Mouse (Mus musculus) cerebellum, adult 9-10 months (tissue): ENCODE measurements around the gene Dnm3.

Experiments
- DNase-seq: peaks from one replicate; pipeline ENCODE4 v3.0.0; 2022

The Dnm3 gene

DNA sequence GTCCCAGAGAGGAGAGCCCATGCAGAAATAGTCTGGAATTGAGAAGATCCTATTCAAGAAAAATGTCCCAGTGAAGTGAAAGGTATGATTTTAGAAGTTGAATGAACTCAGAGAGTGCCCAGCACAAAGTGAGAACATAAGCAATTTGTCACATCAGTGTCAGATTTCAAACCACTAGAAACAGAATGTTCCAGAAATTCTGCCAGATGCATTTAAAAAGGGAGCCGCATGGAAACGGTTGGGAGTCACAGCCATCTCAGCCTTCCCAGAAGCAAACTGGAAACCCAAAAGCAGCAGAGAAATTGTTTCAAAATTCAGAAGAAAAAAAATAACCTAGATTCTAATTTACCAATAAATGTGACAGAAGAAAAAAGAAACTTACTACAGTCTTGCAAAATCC is 154.7 kb downstream of the Dnm3 start:
- DNase-seq = no peak

DNA sequence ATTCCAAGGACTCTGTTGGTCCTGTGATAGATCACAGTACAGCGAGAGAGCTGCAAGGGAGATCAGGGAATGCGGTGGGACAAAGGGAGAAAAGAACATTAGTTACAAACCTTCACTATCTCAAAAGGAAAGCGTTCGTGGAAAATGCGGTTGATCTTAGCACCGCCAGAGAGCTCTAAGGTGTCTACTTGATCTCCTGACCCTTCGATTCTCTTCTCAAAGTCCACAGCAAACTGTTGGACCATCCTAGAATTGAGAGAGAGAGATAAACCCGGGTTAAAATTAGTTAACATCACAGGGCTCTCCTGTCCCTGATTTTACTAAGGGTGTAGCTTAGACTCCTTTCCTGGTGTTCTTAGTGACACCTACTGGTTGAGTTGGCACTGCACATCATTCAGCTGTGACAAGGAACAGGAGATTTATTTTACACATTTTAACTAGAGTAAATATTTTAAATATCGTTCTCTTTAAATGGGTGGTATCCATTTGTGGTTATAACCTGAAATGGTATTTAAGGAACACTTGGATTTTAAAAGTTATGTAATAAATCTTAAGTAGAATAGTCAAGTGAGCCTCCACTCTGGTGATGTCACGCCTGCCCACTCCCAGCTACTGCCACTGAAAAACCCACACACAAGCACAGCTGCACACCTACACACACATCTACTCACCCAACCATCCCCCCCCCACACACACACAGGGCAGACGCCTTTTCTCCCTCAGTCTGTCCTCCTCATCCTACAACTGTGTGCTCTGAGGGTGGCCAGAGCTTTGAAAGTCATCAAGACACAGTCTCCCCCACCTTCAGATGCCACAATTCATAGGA is 164.2 kb downstream of the Dnm3 start:
- peak; percentile 46 for DNase-seq

DNA sequence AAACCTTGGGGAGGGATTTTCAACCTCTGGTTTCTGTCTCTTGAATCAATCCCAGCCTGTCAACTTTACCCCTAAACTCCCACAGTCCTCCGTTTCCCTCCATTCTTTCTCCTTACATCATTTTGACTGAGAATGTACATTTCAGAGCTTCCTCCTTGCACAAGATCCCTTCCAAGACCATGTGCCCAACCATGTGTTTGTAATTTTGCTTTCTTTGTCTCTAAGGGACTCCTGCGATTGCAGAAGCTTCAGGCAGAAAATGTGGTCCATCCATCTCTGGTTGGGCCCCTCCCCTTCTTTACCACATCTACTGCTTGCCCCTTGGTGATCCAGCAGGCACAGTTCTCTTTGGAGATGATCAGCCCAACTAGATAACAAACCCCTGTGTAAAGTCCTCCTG is 165.2 kb downstream of the Dnm3 start:
- no peak for DNase-seq

DNA sequence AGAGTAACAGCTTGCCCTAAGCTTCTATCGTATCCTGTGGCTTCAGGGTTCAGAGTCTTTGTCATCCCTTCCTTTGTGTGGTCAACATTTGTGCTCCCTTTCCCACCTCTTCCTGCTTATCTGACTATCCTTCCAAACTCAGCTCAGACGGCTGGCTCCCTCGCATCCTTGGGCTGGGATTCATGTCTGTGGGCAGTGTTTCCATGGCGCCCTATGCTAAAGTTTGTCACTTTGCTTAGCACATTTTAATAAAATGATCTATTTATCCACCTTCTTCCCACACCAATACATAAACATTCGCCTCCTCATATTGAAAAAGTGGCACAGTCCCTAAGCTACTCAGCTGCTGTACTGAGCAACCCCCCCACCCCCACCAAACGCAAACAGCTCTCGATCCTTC is 165.7 kb downstream of the Dnm3 start:
- DNase-seq = no peak

DNA sequence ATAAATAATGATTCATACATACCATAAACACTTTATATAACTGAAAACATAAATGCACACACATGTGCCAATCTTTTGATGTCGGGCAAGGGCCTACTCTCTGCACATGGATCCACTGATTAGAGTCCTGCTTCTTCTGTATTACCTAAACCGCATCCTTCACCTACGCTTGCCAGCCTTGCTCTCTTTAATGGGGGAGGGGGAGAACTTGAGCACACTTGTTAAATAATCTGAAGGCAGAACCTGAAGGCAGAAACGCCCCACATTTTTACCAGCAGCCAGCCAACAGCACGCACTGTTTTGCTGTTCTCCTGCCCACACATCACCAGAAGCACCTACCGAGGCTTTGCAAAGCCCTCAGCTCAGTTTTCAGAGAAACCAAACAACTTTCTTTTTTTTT is 172.6 kb downstream of the Dnm3 start:
- no peak for DNase-seq

DNA sequence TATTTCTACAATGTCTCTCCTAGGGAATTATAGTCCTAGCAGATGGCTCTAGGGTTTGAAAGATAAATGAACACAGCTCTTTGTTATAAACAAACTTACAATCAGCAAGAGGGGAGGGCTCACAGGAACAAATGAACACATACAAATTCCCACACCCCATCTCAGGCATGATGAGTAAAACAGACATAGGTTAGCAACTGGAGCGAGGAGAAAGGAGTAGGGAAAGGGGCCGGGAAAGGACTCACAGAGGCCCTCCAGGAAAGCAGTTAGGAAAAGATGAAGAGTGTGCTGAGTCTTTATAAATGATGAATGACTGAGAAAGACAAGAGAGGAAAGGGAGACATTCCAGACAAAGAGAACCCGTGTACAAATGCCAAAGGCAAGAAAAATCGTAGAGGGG is 175.4 kb downstream of the Dnm3 start:
- no peak for DNase-seq

DNA sequence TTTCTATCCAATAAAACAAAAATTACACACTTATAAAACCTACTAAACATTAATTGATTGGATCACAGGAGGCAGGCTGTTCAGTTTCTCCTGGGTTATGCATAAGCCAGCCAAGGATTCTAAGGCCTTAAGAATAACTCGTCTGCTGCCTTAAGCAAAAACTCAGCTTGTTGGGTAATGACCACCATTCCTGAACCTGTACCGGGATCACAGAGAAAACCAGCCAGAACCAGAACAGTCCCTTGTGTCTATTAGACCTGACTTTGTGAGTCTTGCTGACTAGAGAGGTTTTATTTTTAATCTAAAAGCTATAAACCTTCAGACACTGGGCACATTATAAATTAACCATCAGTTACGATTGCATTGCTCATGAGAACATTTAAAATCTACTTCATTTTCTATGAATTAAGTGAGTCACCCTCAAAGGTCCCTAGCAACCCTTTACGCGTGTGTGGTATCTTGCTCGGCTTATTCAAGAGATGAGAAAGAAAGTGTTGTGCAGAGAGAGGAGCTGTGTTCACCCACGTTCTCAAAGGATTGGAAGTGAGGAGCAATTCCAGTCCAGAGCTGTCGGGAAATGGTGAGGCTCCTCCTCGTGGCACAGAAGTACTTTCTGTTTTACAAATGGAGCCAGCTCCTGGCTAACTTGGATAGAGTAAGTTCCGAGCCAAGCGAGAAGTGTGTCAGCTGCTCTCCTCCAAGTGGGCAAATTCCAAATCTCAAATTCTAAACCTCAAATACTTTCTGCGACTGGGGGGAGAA is 178.1 kb downstream of the Dnm3 start:
- DNase-seq = no peak

DNA sequence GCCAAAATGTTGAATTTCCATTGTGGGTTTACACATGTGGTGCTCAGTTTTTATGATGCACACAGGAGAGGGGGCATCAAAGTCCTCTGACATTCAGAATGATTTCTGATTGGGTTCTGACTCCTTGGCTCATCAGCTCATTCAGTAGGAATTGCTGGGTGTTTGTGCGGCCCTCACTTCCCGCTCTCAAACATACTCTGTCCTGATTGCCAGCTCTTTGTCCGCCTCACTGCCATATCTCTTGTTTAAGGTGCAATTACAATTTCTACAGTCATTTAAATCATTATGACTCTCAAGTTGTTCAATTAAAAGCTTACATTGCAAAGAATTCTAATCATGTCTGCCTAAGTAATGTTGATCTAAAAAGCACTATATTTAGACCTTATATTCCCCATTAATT is 179.3 kb downstream of the Dnm3 start:
- DNase-seq = no peak

DNA sequence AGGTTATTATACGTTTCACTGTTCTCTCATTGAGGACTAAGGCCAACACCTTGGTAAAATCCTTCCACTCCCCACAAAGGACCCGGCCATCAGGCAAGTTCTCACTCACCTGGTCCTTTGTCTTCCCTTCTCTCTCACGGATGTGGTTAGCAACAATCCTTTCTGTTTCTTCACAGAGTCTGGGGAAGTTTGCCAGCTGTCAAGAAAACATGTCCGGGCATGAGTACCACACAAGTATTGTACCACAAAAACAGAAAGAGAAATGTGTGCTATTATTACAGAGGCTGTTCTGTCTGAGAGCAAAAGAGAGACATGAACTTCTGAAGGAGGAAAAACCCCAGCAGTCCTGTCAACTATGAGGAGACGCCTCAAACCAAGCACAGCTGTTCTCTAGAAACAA is 182.4 kb downstream of the Dnm3 start:
- DNase-seq = no peak

DNA sequence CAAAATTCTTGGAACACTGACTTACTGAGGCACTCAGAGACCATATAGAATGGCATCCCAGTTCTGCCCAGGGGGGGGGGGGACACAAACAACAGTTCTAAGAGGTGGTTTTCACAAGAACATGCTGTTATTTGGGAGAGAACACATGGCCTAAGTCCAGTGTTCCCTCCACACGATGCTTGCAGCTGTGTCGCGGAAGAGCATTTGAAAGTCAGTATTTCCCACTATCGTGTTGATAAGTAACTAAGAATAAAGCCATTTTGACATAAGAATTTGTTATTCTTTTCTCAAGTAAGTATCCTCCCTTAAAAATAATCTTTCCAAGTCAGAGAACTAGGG is 183.3 kb downstream of the Dnm3 start:
- DNase-seq = no peak

DNA sequence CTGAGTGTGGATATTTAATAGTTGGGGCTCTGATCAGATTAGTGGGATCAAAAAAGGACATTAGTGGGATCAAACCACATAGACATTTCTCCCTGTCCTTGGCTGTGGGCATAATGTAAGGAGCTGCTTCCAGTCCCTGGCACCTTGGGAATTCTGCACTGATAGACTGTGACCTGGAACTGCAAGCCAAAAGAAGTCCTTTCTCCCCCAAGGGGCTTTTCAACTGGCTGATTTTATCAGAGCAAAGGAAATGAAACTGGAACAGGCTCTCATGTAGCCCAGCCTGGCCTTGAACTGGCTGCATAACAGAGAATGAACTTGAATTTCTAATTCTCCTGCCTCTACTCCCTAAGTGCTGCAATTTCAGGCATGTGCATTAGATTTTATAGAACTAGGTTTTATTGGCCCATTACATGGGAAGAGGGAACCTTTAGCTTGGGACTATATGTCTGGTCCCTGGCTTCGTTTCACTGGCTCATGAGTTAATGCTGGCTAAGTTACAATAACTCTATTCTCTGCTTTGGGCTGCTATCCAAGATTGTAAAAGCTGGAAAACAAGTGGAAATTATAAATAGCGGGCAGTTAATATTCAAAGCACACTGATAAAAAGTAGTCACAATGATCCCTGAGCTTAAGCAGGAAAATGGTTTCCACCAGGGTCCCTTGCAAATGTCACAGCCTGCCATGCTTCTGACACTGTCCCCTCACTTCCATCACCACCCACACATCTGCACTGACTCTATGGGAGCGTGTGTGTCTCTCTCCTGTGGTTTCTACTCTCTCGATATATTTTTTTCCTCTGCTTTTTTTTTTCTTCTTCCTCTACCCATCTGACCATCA is 183.9 kb downstream of the Dnm3 start:
- peak; percentile 34 for DNase-seq

DNA sequence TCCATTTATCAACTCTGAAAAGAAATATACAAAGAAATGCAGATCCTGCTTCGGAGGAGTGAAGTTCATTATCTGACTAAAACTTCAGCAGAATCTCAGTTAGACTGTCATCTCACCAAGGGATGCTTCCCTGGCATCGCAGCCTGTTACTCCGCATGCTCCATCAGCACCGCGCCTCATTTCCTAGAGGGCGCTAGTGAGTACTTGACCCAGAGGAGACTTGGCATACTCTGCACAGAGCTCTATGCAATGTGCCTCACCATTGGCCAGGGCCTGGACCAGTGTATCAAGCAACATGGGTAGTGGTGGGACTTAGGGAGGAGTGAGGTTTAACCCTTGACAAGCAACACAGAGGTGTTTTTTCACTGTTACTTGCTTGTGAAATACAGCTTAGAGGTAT is 190.9 kb downstream of the Dnm3 start:
- DNase-seq = peak; percentile 18

DNA sequence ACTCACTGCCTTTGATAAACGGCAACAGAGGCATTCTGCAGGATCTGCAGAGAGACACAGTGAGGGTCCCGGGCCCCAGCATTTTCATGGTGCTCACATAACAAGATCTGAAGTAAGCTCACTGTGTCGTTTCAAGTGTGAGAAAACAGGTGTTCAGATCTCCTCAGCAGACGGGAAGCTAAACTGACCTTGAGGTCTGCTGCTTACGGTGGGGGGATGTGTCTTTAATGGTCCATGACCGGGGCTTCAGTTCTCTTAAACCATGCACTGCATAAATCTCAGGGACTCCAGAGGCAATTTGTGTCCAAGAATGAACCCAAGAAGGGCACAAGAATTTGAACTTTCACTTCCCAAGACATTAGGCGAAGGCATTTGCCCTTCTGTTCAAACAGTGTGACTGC is 195.9 kb downstream of the Dnm3 start:
- no peak for DNase-seq

DNA sequence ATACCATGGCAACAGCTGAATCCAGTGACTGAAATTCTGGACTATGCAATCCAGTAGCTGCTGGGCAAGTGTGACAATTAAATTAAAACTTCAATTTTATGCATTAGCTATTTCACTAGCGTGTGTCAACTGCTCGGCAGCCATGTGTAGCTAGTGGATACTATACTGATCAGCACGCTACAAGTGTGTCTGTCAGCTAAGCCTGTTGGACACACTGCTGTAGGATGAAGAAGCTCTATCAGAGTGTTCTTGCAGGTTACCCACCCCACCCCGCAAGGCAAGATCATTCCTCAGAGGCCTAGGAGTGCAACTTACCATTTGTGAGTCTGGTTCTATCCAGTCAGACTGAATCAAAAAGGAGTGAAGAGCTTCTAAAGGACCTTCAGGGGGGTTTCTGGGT is 197.8 kb downstream of the Dnm3 start:
- DNase-seq = no peak

DNA sequence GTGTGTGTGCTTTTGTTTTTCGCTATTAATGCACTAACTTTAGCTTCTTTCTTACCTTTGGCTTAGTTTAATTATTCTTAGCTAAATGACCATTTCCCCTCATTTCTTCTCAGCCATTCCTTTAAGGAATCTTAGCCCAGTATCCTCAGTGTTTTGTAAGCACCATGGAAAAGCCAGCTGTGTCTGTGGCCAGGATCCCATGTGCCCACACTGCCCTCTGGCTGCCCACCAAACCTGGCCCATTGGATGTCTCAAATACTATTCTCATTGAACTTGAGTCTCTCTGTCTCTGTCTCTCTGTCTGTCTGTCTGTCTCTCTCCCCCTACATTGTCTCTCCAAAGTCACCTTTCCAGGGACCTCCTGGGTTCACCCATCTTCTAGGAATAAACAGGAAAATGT is 201.8 kb downstream of the Dnm3 start:
- no peak for DNase-seq

DNA sequence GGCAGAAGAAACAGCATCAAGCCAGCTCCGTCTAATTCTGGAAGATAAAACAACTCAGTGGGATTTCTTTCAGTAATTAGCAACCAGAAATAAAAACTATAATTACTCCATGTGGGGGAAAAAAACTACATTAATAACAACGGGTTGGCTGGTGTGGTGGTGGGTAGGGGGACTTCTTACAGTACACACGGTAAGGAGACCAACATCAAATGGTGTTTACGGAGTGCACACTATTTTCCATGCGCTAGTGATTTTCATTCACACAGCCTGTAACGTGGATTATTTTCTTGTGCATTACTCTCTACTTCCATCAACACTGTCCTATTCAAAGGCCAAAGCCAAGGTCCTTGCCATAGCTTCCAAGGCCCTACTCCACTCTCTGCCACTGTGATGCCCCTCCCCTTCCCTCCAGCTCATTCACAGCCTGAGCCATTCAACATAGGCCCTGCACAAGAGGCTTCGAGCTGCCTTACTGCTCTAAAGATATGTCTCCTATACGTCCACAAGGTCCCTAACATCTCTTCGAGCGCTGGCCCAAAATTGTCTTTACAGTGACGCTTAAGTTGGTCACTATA is 203.1 kb downstream of the Dnm3 start:
- DNase-seq = no peak

DNA sequence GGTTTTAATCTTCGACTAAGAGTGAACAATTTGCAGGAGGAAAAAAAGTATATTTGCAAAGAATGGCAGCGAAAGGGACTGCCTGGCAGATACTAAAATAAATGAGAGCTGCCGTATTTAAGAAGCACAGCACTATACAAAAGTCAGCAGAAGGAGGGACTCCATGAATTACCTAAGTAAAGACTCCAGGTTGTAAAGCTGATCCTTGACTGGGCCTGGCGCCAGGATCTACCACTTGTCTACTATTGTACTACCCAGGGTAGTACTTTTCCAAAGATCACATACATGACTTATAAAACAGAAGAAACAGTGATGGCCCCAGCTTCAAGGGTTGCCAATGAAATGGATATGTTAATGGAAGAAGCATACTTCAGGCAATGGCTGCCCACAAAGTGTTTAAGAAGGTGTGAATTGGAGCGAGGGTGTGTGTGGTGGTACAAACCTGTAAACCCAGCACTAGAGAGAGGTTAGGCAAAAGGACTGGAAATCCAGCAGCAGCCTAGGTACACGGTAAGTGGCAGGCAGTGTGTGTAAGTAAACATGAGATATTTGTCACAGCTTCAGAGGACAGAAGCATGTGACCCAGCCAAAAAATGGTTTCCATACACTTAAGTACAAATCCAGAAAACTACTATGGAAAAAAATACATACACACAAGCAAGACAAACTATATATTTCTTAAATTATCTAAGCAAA is 220.8 kb downstream of the Dnm3 start:
- no peak for DNase-seq

DNA sequence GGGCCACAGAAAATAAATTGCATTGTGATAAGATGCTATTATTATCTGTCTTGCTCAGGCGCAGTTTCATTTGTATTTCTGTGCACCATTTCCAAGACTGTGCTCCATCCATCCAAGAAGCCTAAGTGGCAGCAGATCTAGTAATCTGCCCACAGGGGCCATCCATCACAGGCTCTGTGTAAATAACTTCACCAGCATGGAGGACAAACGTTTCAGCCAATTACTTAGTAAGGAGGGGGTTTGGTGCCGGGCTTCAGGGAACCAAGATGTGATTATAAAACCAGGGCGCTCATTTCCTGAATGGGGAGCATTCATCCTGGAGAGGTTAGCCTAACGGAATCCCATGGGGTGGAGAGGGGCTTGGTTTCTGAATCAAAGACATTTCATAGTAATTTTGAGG is 222.9 kb downstream of the Dnm3 start:
- no peak for DNase-seq

DNA sequence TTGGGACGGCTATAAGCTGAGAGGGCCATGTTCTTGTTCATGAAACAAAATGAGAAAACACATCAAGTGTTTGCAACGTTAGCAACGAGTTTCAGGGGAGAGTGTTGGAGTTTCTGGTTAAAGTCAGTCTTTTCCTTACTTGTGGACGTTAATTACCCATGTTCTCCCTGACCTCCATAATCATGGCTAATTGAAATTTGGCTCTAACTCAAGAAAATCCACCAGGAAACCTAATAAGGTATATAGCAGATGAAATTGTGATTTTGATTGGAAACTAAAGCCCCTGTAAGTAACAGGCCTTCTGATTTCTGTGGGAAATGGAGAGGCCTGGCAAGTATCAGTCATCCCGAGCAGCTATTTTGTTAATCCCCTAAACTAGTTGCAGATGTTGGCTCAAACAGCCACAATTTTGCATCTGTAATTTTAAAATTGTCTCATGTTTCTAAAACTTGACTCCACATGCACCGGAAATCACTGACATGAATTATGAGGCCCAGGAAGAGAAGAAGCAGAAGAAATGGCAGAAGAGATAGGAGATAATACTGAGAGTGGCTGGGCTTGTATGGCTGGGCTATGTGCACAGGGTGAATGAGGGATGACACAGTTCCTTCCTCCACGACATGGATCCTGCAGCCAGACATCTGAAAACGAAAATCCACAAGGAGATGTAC is 223.7 kb downstream of the Dnm3 start:
- DNase-seq = no peak

DNA sequence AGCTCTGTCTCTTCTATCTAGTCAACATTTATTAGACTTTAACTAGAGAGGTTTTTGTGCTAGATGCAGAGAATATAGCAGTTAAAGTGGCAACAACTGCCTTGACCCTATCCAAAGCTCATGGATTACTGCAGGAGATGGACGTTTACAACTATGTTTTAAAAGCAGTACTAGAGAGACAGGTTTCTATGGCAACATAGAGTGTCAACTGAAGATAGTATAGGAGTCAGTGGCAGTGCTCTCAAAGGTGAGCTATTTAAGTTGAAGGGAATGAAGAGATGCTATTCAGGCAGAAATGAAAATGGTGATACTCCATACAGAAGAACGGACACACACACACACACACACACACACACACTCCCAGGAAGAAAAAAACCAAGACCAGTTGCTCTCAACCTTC is 225.0 kb downstream of the Dnm3 start:
- DNase-seq = no peak

DNA sequence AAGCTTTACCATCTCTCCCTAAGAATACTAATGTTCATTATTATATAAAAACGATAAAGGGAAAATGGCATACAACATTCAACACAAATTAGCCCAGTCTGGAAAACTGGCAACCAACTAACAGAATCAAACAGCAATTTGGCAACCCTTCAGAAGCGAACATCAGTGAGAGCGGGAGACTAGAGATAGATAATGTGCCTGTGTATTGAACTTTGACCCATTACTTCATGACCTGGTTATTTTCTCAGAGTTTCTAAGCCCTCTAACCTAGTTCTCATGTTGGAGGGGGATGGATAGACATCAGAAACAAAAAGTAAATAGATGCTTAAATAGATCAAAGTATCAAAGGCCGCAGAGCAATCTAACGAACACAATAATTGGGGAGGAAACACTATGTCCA is 230.6 kb downstream of the Dnm3 start:
- DNase-seq = no peak

DNA sequence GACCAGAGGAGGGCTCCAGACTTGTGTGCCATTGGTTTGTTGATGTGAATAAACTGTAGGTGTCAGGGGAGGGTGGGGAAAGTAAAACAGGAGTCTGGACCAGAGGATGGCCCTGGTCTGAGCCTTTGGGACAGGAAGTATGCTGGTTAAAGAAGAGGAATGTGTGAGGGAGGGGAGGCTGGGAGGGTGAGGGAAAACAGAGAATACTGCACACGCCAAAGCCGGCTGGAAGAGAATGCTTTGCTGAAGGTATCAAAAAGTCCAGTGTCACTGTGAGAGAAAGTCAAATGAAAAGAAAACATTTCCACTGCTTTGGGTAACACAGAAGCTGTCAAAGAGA is 234.2 kb downstream of the Dnm3 start:
- DNase-seq = no peak
